Mouse (Mus musculus): ENCODE data around the gene Atp4b. TPM values are rescaled to one million over a fixed set of nuclear protein-coding genes. Genes with fewer than 3 reads are reported as not detected.

Gene Atp4b
- polyA plus RNA-seq, 1 experiment from 2014 or later = not detected

GRCm38 (mm10) chr8:13413823-13414390, 17.3 kb upstream of the Atp4b start:
- Histone ChIP-seq H3K9ac (replicated peaks) (no peak overlapping the region), H3K4me3 (no peak overlapping the region), H3K27me3 (no peaks in the 10 kb centered on the region), H3K36me3 (no peaks in the 10 kb centered on the region), H3K27ac (replicated peaks) (no peak overlapping the region), H3K4me2 (replicated peaks) (no peak overlapping the region), H3K4me1 (no peaks in the 10 kb centered on the region), H3K9me3 (no peaks in the 10 kb centered on the region)
- ATAC-seq (ENCODE audit: low FRiP score, low read depth) = no peak
- 57% methylated on average over 12 of the region's 12 CpGs for WGBS

- Histone ChIP-seq H3K4me1 (no peaks in the 10 kb centered on the region), H3K9me3 (no peaks in the 10 kb centered on the region), H3K27ac (replicated peaks) (no peak overlapping the region), H3K27me3 (no peaks in the 10 kb centered on the region), H3K9ac (replicated peaks) (no peak overlapping the region), H3K36me3 (no peaks in the 10 kb centered on the region), H3K4me2 (replicated peaks) (no peak overlapping the region), H3K4me3 (no peak overlapping the region)
- peak; percentile 23; the same call in 1 of the 2 replicates for ATAC-seq (ENCODE audit: low FRiP score, low read depth)
- WGBS = 65% methylated on average over 13 of the region's 13 CpGs
Measured at GRCm38 (mm10) chr8:13412891-13413558, 16.4 kb upstream of the Atp4b start.

- Histone ChIP-seq H3K27me3 (no peaks in the 10 kb centered on the region), H3K4me3 (no peak overlapping the region), H3K27ac (replicated peaks) (no peak overlapping the region), H3K4me1 (no peaks in the 10 kb centered on the region), H3K36me3 (no peaks in the 10 kb centered on the region), H3K9ac (replicated peaks) (no peak overlapping the region), H3K9me3 (no peaks in the 10 kb centered on the region), H3K4me2 (replicated peaks) (no peak overlapping the region)
- ATAC-seq (ENCODE audit: low FRiP score, low read depth) = no peak
- WGBS = 31% methylated on average over 6 of the region's 6 CpGs
Measured at GRCm38 (mm10) chr8:13411597-13411996, 15.0 kb upstream of the Atp4b start.

GRCm38 (mm10) chr8:13406011-13406410, 9.4 kb upstream of the Atp4b start:
- H3K4me2 ChIP-seq (replicated peaks) = no peak overlapping the region
- H3K9me3 ChIP-seq = no peaks in the 10 kb centered on the region
- H3K27me3 ChIP-seq = no peaks in the 10 kb centered on the region
- ATAC-seq (ENCODE audit: low FRiP score, low read depth) = no peak
- H3K4me3 ChIP-seq = no peak overlapping the region
- WGBS = 70% methylated on average over 5 of the region's 5 CpGs
- no peaks in the 10 kb centered on the region for H3K36me3 ChIP-seq
- H3K4me1 ChIP-seq = no peaks in the 10 kb centered on the region
- H3K9ac ChIP-seq (replicated peaks) = no peak overlapping the region
- no peak overlapping the region for H3K27ac ChIP-seq (replicated peaks)

- no peak within 1 kb of the TSS for H3K9ac ChIP-seq (replicated peaks)
- 81% methylated on average over 5 of the region's 5 CpGs for WGBS
- H3K4me1 ChIP-seq = no peaks in the 10 kb centered on the region
- no peak within 1 kb of the TSS for H3K4me3 ChIP-seq
- H3K4me2 ChIP-seq (replicated peaks) = no peak within 1 kb of the TSS
- H3K27me3 ChIP-seq = no peaks in the 10 kb centered on the region
- H3K9me3 ChIP-seq = no peaks in the 10 kb centered on the region
- ATAC-seq (ENCODE audit: low FRiP score, low read depth) = no peak; the same call in 1 of the 2 replicates
- no peaks in the 10 kb centered on the region for H3K36me3 ChIP-seq
- no peak within 1 kb of the TSS for H3K27ac ChIP-seq (replicated peaks)
Measured at GRCm38 (mm10) chr8:13404666-13405131, 8.1 kb upstream of the Atp4b start, which contains the start of gene Grk1. Grk1 (plus strand) TSS chr8:13405081.

GRCm38 (mm10) chr8:13403517-13403916, 6.9 kb upstream of the Atp4b start:
- H3K9me3 ChIP-seq = no peaks in the 10 kb centered on the region
- H3K27ac ChIP-seq (replicated peaks) = no peak overlapping the region
- no peak overlapping the region for H3K4me3 ChIP-seq
- 79% methylated on average over 6 of the region's 6 CpGs for WGBS
- H3K4me2 ChIP-seq (replicated peaks) = no peak overlapping the region
- H3K27me3 ChIP-seq = no peaks in the 10 kb centered on the region
- ATAC-seq (ENCODE audit: low FRiP score, low read depth) = no peak
- no peaks in the 10 kb centered on the region for H3K4me1 ChIP-seq
- H3K36me3 ChIP-seq = no peaks in the 10 kb centered on the region
- no peak overlapping the region for H3K9ac ChIP-seq (replicated peaks)

GRCm38 (mm10) chr8:13393869-13394268, 2.8 kb downstream of the Atp4b start:
- Histone ChIP-seq H3K4me1 (no peaks in the 10 kb centered on the region), H3K27ac (replicated peaks) (no peak overlapping the region), H3K36me3 (no peaks in the 10 kb centered on the region), H3K9ac (replicated peaks) (no peak overlapping the region), H3K4me3 (no peak overlapping the region), H3K9me3 (no peaks in the 10 kb centered on the region), H3K27me3 (no peaks in the 10 kb centered on the region), H3K4me2 (replicated peaks) (no peak overlapping the region)
- ATAC-seq (ENCODE audit: low FRiP score, low read depth) = no peak
- WGBS = 92% methylated on average over 7 of the region's 7 CpGs

- 82% methylated on average over 2 of the region's 2 CpGs for whole genome bisulfite sequencing
- H3K4me2 ChIP-seq (replicated peaks) = no peak overlapping the region
- H3K4me3 ChIP-seq = no peak overlapping the region
- H3K27me3 ChIP-seq = no peaks in the 10 kb centered on the region
- ATAC-seq (ENCODE audit: low FRiP score, low read depth) = no peak
- no peaks in the 10 kb centered on the region for H3K9me3 ChIP-seq
- no peaks in the 10 kb centered on the region for H3K36me3 ChIP-seq
- no peaks in the 10 kb centered on the region for H3K4me1 ChIP-seq
- no peak overlapping the region for H3K9ac ChIP-seq (replicated peaks)
- no peak overlapping the region for H3K27ac ChIP-seq (replicated peaks)
Measured at GRCm38 (mm10) chr8:13388744-13389143, 7.9 kb downstream of the Atp4b start.

- Histone ChIP-seq H3K27me3 (no peaks in the 10 kb centered on the region), H3K4me1 (no peaks in the 10 kb centered on the region), H3K9me3 (no peaks in the 10 kb centered on the region), H3K4me3 (no peak overlapping the region), H3K27ac (replicated peaks) (no peak overlapping the region), H3K36me3 (no peaks in the 10 kb centered on the region), H3K4me2 (replicated peaks) (no peak overlapping the region), H3K9ac (replicated peaks) (no peak overlapping the region)
- no peak for ATAC-seq (ENCODE audit: low FRiP score, low read depth)
- WGBS = 86% methylated on average over 8 of the region's 8 CpGs
Measured at GRCm38 (mm10) chr8:13387728-13388127, 8.9 kb downstream of the Atp4b start.

- no peaks in the 10 kb centered on the region for H3K4me1 ChIP-seq
- no peaks in the 10 kb centered on the region for H3K27me3 ChIP-seq
- H3K4me3 ChIP-seq = no peak overlapping the region
- H3K4me2 ChIP-seq (replicated peaks) = no peak overlapping the region
- no peak for ATAC-seq (ENCODE audit: low FRiP score, low read depth)
- H3K36me3 ChIP-seq = 0 out of 2 replicates have a peak, but pooled peaks cover 1% of the 10 kb centered on the region
- no peaks in the 10 kb centered on the region for H3K9me3 ChIP-seq
- no peak overlapping the region for H3K27ac ChIP-seq (replicated peaks)
- no peak overlapping the region for H3K9ac ChIP-seq (replicated peaks)
- 81% methylated on average over 13 of the region's 13 CpGs for WGBS
Measured at GRCm38 (mm10) chr8:13386366-13386765, 10.3 kb downstream of the Atp4b start.

GRCm38 (mm10) chr8:13382999-13383398, 13.6 kb downstream of the Atp4b start:
- Histone ChIP-seq H3K36me3 (peaks cover 25% of the 10 kb centered on the region), H3K4me3 (no peak overlapping the region), H3K27ac (replicated peaks) (no peak overlapping the region), H3K9me3 (no peaks in the 10 kb centered on the region), H3K4me1 (no peaks in the 10 kb centered on the region), H3K27me3 (no peaks in the 10 kb centered on the region), H3K9ac (replicated peaks) (no peak overlapping the region), H3K4me2 (replicated peaks) (no peak overlapping the region)
- whole genome bisulfite sequencing = 96% methylated on average over 4 of the region's 4 CpGs
- no peak for ATAC-seq (ENCODE audit: low FRiP score, low read depth)

GRCm38 (mm10) chr8:13382536-13382935, 14.1 kb downstream of the Atp4b start:
- H3K4me2 ChIP-seq (replicated peaks) = no peak overlapping the region
- H3K4me1 ChIP-seq = no peaks in the 10 kb centered on the region
- H3K36me3 ChIP-seq = peaks cover 28% of the 10 kb centered on the region
- no peak overlapping the region for H3K27ac ChIP-seq (replicated peaks)
- WGBS = 91% methylated on average over 3 of the region's 3 CpGs
- no peaks in the 10 kb centered on the region for H3K9me3 ChIP-seq
- H3K27me3 ChIP-seq = no peaks in the 10 kb centered on the region
- H3K9ac ChIP-seq (replicated peaks) = no peak overlapping the region
- H3K4me3 ChIP-seq = no peak overlapping the region
- no peak for ATAC-seq (ENCODE audit: low FRiP score, low read depth)

Measured in midbrain, embryonic 12.5 days (tissue).